Mouse (Mus musculus) liver, adult 2 months (tissue): ENCODE data around the gene Pank3. TPM values are rescaled to one million over a fixed set of nuclear protein-coding genes. Genes with fewer than 3 reads are reported as not detected.
"Not testable (repeated sequence)": the region's sequence is repeated elsewhere in the genome, so short reads cannot be mapped to it uniquely, and the experiment has no call there.

ENCODE experiments used
- DNase-seq: peaks from one replicate; pipeline ENCODE4 v3.0.0-alpha.2; 2011; ENCODE audit warnings: low read depth, low spot score; ENCODE audit errors: extremely low read depth
- H3K27ac ChIP-seq: fragments of 200-500 bp; replicated peaks from 2 replicates; pipeline ENCODE4 v1.5.1; 2012; ENCODE audit warnings: low read depth, mild to moderate bottlenecking, control low read depth, inconsistent platforms, low read length; ENCODE audit not compliant: insufficient read depth
- H3K27me3 ChIP-seq: fragments of 200-500 bp; 2 replicates; pipeline ENCODE4 v1.6.1; 2012; ENCODE audit warnings: mild to moderate bottlenecking, moderate library complexity, low read length, inconsistent platforms; ENCODE audit not compliant: control insufficient read depth, insufficient read depth
- H3K36me3 ChIP-seq: fragments of 200-500 bp; 2 replicates; pipeline ENCODE4 v1.6.1; 2012; ENCODE audit warnings: low read length, inconsistent platforms; ENCODE audit not compliant: control insufficient read depth, insufficient read depth
- H3K4me1 ChIP-seq: fragments of 200-500 bp; 2 replicates; pipeline ENCODE4 v1.6.1; 2011; ENCODE audit warnings: low read length; ENCODE audit not compliant: control insufficient read depth, insufficient read depth
- H3K4me3 ChIP-seq: fragments of 200-500 bp; 2 replicates; pipeline ENCODE4 v1.5.1; 2011; ENCODE audit warnings: low read depth, mild to moderate bottlenecking, control low read depth, low read length, moderate library complexity; ENCODE audit not compliant: insufficient read depth
- H3K79me2 ChIP-seq: fragments of 200-500 bp; 2 replicates; pipeline ENCODE4 v1.6.1; 2012; ENCODE audit warnings: inconsistent platforms, mild to moderate bottlenecking, low read length, moderate library complexity; ENCODE audit not compliant: control insufficient read depth, insufficient read depth
- H3K9ac ChIP-seq: fragments of 200-500 bp; 2 replicates; pipeline ENCODE4 v1.6.1; 2012; ENCODE audit warnings: low read depth, mild to moderate bottlenecking, control low read depth, inconsistent platforms, low read length
- CTCF ChIP-seq: fragments of 200-500 bp; IDR thresholded peaks from 2 replicates; pipeline ENCODE4 v1.5.1; 2011; ENCODE audit warnings: low read depth, low read length, control low read depth
- POLR2A ChIP-seq: fragments of 200-500 bp; IDR thresholded peaks from 2 replicates; pipeline ENCODE4 v1.6.1; 2011; ENCODE audit warnings: low read length, control low read depth; ENCODE audit not compliant: insufficient read depth; ENCODE audit errors: extremely low read depth
- WGBS: fragments of 180-500 bp; shearing (Covaris S2); methylation state at CpG from one replicate; pipeline ENCODE4 v1.1.7; 2018; 5-methylcytosine and 5-hydroxymethylcytosine counted together
- polyA plus RNA-seq: library from polyadenylated mRNA; depleted of rRNA; stranded (reverse); fragments of >200 nt; gene quantifications from 2 replicates; pipeline ENCODE4 v1.2.3, GENCODE M21; 2012; rRNA removed
- total RNA-seq: library from RNA; depleted of rRNA; stranded (reverse); fragments of >200 nt; gene quantifications from 2 replicates; pipeline ENCODE4 v1.2.3, GENCODE M21; 2014; rRNA removed

The Pank3 gene
- total and polyA plus RNA-seq, 2 experiments, result 5.7 to 58.1 TPM

GRCm38 (mm10) chr11:35840282-35840681, 71.0 kb downstream of the Pank3 start:
- DNase-seq, result no peak
- Histone ChIP-seq H3K4me1 (no peaks in the 10 kb centered on the region), H3K36me3 (peaks cover 17% of the 10 kb centered on the region), H3K27me3 (no peaks in the 10 kb centered on the region), H3K27ac (no peak overlapping the region), H3K4me3 (no peak overlapping the region), H3K9ac (no peak overlapping the region), H3K79me2 (no peaks in the 10 kb centered on the region)
- 83% methylated on average over 7 of the region's 7 CpGs for WGBS
- TF ChIP-seq POLR2A (no peak), CTCF (peak; percentile 51; the same call in 1 of the 2 replicates)

GRCm38 (mm10) chr11:35840806-35841205, 71.5 kb downstream of the Pank3 start:
- H3K9ac ChIP-seq, DNase-seq, H3K4me1 ChIP-seq, H3K27me3 ChIP-seq, H3K27ac ChIP-seq, H3K79me2 ChIP-seq, H3K4me3 ChIP-seq: not testable (repeated sequence)
- WGBS, result 92% methylated on average over 4 of the region's 4 CpGs
- H3K36me3 ChIP-seq, result peaks cover 17% of the 10 kb centered on the region

Other genes starting within 250 kb of the Pank3 start
- gene Fbll1, start 29.4 kb downstream of the Pank3 start, total RNA-seq, result not detected in 2 replicates
- not detected in 2 replicates for gene Fbll1, start 29.4 kb downstream of the Pank3 start, polyA plus RNA-seq
- 27.9 and 29.4 TPM in 2 replicates for gene Rars, start 65.0 kb downstream of the Pank3 start, total RNA-seq
- gene Rars, start 65.0 kb downstream of the Pank3 start, polyA plus RNA-seq, result 9.7 and 10.2 TPM in 2 replicates
- 11.3 and 15.7 TPM in 2 replicates for gene Wwc1, start 211.0 kb downstream of the Pank3 start, total RNA-seq
- gene Wwc1, start 211.0 kb downstream of the Pank3 start, polyA plus RNA-seq, result 25.0 and 32.7 TPM in 2 replicates